Mouse (Mus musculus) heart, adult 2 months (tissue): ENCODE results near the gene Dpm3.

ENCODE experiments used
- CTCF ChIP-seq: fragments of 200-600 bp; IDR thresholded peaks from 2 replicates; pipeline ENCODE4 v1.8.1; 2022; ENCODE audit warnings: antibody characterized with exemption, mild to moderate bottlenecking, moderate library complexity
- EP300 ChIP-seq: fragments of 200-500 bp; IDR thresholded peaks from 2 replicates; pipeline ENCODE4 v1.6.1; 2011; ENCODE audit warnings: low read depth, low read length, control low read depth; ENCODE audit not compliant: insufficient read depth
- POLR2A ChIP-seq: fragments of 200-500 bp; IDR thresholded peaks from 2 replicates; pipeline ENCODE4 v1.6.1; 2011; ENCODE audit warnings: mild to moderate bottlenecking, low read depth, low read length, control low read depth; ENCODE audit not compliant: insufficient read depth

GRCm38 (mm10) chr3:89298908-89299307 is 39.8 kb downstream of the Dpm3 start:
- TF ChIP-seq POLR2A, result no peak
- TF ChIP-seq EP300, result no peak
- no peak for TF ChIP-seq CTCF
